Mouse (Mus musculus) G1E (cell line): Measurements from ENCODE around the gene Rec8. TPM values are rescaled to one million over a fixed set of nuclear protein-coding genes. Genes with fewer than 3 reads are reported as not detected.

Experiments
- ATAC-seq: 2 replicates; pipeline ENCODE4 v1.8.0; 2016; ENCODE audit warnings: mild to moderate bottlenecking; ENCODE audit not compliant: insufficient number of reproducible peaks, poor library complexity, low FRiP score, severe bottlenecking; ENCODE audit errors: extremely low read depth
- DNase-seq: peaks from one replicate; pipeline ENCODE4 v3.0.0; 2012; ENCODE audit warnings: low spot score
- H3K27me3 ChIP-seq: 2 replicates; pipeline ENCODE4 v1.6.1; 2012; ENCODE audit warnings: mild to moderate bottlenecking, low read length, inconsistent platforms; ENCODE audit not compliant: insufficient read depth
- H3K36me3 ChIP-seq: replicated peaks from 2 replicates; pipeline ENCODE3; 2012; ENCODE audit warnings: mild to moderate bottlenecking, inconsistent platforms
- H3K4me1 ChIP-seq: 2 replicates; pipeline ENCODE4 v1.6.1; 2012; ENCODE audit warnings: low read depth, low read length, inconsistent platforms, mixed read lengths; ENCODE audit not compliant: insufficient read depth
- H3K4me3 ChIP-seq: 2 replicates; pipeline ENCODE4 v1.5.1; 2012; ENCODE audit warnings: low read depth, mild to moderate bottlenecking, inconsistent platforms, low read length, moderate library complexity, mixed read lengths
- H3K9me3 ChIP-seq: replicated peaks from 2 replicates; pipeline ENCODE4 v1.6.1; 2012; ENCODE audit warnings: inconsistent platforms
- CTCF ChIP-seq: IDR thresholded peaks from 2 replicates; pipeline ENCODE4 v1.5.1; 2012; ENCODE audit warnings: low read depth, low read length, inconsistent platforms, mixed read lengths
- GATA1 ChIP-seq: IDR thresholded peaks from 2 replicates; pipeline ENCODE4 v1.6.1; 2012; ENCODE audit warnings: borderline replicate concordance, low read length, inconsistent platforms, mixed read lengths
- GATA2 ChIP-seq: IDR thresholded peaks from 2 replicates; pipeline ENCODE4 v1.6.1; 2012; ENCODE audit warnings: low read depth, low read length, inconsistent platforms, borderline replicate concordance
- POLR2AphosphoS5 ChIP-seq: IDR thresholded peaks from 2 replicates; pipeline ENCODE4 v1.6.1; 2012; ENCODE audit warnings: low read depth, low read length, inconsistent platforms; ENCODE audit not compliant: insufficient replicate concordance
- TAL1 ChIP-seq: conservative IDR thresholded peaks from 2 replicates; pipeline ENCODE4 v1.6.1; 2012; ENCODE audit warnings: low read depth, low read length, inconsistent platforms, mixed read lengths
- polyA plus RNA-seq: library from polyadenylated mRNA; stranded (reverse); fragments of >175 nt; gene quantifications from 2 replicates; pipeline ENCODE4 v1.2.3, GENCODE M21; 2012
- total RNA-seq, 2 experiments: library from RNA; stranded (forward) in 1 of 2; stranded (reverse) in 1 of 2; fragments of 200-1000 nt in 1 of 2; fragments of >200 nt in 1 of 2; fragmentation: Nextera tagmentation in 1 of 2; gene quantifications; 2 replicates each; pipeline ENCODE4 v1.2.3; 2014 to 2017

Gene Rec8
- total and polyA plus RNA-seq, 3 experiments = 89.9 to 144 (median 123) TPM

DNA sequence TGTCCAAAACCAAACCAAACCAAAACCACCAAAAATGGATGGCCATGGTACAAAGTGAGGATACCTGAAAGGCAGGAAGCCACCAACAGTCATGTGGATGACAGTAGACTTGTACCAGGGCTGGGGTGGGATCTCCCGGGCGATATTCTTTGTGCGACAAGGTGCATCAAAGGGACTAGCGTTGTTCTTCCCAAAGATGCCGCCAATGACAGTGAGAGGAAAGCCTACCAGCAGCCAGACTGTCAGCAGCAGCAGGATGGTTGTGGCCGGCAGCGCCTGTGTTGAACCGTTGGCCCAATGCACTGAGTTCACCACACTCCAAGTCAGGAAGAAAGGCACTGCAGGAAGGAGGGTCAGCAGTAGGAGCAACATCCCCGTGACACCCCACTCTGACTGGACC lies 20.0 kb downstream of the Rec8 start, which contains the start of gene Gm49378:
Gene Gm49378, minus strand, starts transcription at position 101 of the 400 bp plus-strand sequence.
- Histone ChIP-seq H3K27me3 (no peaks in the 10 kb centered on the region), H3K9me3 (no peaks in the 10 kb centered on the region), H3K4me1 (peaks cover 72% of the 10 kb centered on the region), H3K4me3 (no peak within 1 kb of the TSS), H3K36me3 (peaks cover 86% of the 10 kb centered on the region)
- ATAC-seq (no peak), DNase-seq (no peak)
- no peak for TF ChIP-seq TAL1
- no peak for TF ChIP-seq CTCF
- TF ChIP-seq GATA2 = no peak
- no peak for TF ChIP-seq POLR2AphosphoS5
- TF ChIP-seq GATA1 = no peak

DNA sequence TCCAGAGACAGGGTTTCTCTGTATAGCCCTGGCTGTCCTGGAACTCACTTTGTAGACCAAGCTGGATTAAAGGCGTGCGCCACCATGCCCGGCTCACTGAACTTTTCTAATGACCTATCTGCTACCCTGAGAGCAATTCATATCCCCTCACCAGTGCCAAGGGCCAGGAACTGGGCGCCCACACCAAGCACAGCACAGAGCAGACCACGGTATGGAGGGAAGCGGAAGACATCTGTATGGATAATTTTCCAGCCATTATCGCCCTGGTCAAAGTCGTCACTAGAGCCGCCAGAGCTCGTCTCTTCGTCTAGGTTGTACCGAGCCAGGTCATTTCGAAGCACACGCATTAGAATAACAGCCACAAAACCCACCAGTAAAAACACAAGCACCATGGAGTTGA lies 23.0 kb downstream of the Rec8 start:
- H3K4me1 ChIP-seq = peaks cover 61% of the 10 kb centered on the region

DNA sequence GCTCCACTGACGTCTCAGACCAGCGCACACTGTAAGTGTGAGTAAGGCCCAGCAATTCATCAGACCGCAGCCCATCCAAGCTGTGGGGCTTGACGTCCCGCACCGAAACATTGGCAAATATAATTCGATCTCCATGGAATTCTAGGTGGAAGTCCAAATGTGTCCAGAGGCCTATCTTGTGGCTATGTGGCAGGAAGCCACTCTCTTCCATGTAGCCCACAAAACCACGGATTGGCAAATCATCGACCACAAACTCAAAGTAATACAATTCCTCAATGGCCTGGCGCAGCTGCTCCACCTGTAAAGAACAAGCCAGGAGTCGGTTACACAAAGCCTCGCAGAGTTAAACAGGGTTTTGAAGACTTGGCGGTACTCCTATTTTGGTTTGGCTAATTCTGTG lies 23.5 kb downstream of the Rec8 start:
- Histone ChIP-seq H3K36me3 (peaks cover 76% of the 10 kb centered on the region), H3K4me3 (no peak overlapping the region), H3K27me3 (no peaks in the 10 kb centered on the region), H3K4me1 (peaks cover 62% of the 10 kb centered on the region), H3K9me3 (no peaks in the 10 kb centered on the region)
- TF ChIP-seq POLR2AphosphoS5 (no peak), TAL1 (no peak), GATA1 (no peak), GATA2 (no peak), CTCF (no peak)
- ATAC-seq = no peak
- DNase-seq = no peak

More for the DNA sequence above, 23.0 kb downstream of the Rec8 start:
- ATAC-seq (no peak), DNase-seq (no peak)
- no peak overlapping the region; the same call in 1 of the 2 replicates for H3K4me3 ChIP-seq
- no peaks in the 10 kb centered on the region for H3K27me3 ChIP-seq
- no peak for TF ChIP-seq POLR2AphosphoS5
- TF ChIP-seq CTCF = no peak
- no peak for TF ChIP-seq GATA2
- TF ChIP-seq TAL1 = no peak
- TF ChIP-seq GATA1 = no peak
- no peaks in the 10 kb centered on the region for H3K9me3 ChIP-seq
- H3K36me3 ChIP-seq = peaks cover 75% of the 10 kb centered on the region

DNA sequence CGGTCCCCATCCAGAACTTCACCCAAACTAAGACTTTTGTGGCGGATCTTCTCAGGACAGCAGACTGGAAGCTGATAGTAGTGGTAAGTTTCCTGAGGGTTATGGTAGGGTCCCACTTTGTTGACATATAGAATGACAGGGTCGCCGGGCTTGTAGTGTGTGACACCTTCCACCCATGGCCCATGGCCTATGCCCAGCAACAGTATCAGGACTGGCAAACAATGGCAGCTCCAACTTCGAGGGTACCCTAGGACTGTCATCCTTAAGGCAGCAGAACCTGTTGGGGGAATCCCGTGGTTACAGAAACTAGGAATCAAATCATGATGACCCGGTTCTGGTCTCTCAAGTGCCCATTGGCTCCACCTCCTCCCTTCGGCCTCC lies 24.8 kb downstream of the Rec8 start:
- Histone ChIP-seq H3K4me1 (peaks cover 71% of the 10 kb centered on the region), H3K27me3 (no peaks in the 10 kb centered on the region), H3K9me3 (no peaks in the 10 kb centered on the region), H3K36me3 (peaks cover 77% of the 10 kb centered on the region), H3K4me3 (peak overlapping the region; percentile 89)
- no peak for ATAC-seq
- DNase-seq = no peak
- TF ChIP-seq TAL1 (no peak), CTCF (no peak), GATA1 (no peak), POLR2AphosphoS5 (no peak), GATA2 (no peak)

DNA sequence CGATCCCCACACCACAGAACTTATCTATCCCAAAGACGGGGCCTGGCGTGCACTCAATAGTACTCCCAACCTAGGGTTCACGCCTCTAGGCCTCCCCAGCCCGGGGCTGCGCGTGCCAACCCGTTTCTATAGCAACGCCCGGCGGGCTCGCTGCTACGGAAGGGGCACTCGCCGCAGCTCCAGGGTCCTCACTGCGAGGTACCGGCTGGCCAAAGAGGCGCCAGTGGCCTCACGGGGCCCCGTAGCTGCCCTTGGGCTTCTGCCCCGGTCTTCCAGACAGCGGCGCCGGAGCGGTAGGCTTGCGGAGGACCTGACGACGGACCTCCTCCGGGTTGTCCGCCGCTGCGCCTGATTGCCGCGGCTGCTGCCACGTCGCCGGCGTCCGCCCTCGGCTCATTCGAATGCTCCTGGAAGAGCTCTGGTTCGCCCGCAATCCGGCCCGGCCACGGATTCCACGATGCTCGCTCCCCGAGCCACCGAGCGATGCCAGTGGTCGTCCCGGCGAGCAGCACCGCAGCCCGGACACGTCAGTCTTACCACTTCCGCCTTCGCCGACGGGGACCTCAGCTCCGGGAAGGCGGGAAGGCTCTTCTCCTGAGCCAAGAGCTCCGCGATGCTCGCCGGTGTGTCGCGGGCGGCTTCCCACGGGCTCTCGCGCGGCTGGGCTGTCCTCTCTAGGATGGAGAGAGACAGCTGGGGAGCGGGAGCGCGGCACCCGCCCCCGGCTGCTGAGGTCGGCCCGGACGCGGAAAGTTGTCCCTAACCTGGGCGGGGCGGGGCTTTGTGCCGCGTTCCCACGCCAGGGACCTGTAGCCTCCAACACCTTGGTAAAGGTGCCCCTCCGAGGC lies 25.4 kb downstream of the Rec8 start, which contains the start of gene Tm9sf1:
Gene Tm9sf1, minus strand, starts transcription at position 747 of the 848 bp plus-strand sequence.
- ATAC-seq = peak; percentile 37
- TF ChIP-seq POLR2AphosphoS5 = no peak
- no peak for TF ChIP-seq GATA1
- no peak for TF ChIP-seq TAL1
- no peak for TF ChIP-seq GATA2
- no peak for TF ChIP-seq CTCF
- peaks cover 67% of the 10 kb centered on the region for H3K4me1 ChIP-seq
- peak; percentile 86 for DNase-seq
- H3K36me3 ChIP-seq = peaks cover 73% of the 10 kb centered on the region
- no peaks in the 10 kb centered on the region for H3K9me3 ChIP-seq
- H3K27me3 ChIP-seq = no peaks in the 10 kb centered on the region
- peak within 1 kb of the TSS; percentile 89 for H3K4me3 ChIP-seq

DNA sequence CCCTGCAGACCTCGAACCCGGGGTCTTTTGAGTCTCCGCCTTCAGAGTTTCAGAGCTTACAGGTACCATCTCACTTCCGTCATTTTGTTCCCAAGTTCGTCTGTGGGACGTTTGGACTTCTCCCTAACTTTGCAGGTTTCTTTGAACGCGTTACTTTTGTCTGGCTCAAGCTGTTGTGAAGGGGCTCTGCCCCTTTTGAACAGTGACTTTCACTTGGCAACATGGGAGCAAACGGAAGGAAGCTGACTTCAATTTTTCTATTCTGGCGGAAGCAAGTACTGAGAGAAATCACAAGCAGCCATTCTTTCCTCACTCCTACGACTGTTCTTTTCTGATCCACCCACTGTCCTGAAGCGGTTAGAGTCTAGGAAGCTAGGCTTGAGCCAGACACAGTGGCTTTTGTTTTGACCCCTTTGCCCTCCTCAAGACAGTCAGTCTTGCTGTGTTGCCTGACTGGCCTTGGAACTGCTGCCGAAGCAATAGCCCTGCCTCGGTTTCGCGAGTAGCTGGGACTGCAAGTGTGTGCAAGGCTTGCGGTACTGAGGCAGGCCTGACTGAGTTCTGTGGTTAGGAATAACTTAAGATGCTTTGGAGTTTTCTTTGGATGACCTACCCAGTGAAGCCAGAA lies 26.5 kb downstream of the Rec8 start:
- TF ChIP-seq GATA1 = no peak
- TF ChIP-seq TAL1 = no peak
- TF ChIP-seq POLR2AphosphoS5 = no peak
- TF ChIP-seq GATA2 = no peak
- TF ChIP-seq CTCF = no peak
- Histone ChIP-seq H3K36me3 (peaks cover 66% of the 10 kb centered on the region), H3K27me3 (no peaks in the 10 kb centered on the region), H3K4me3 (peak overlapping the region; percentile 89), H3K4me1 (peaks cover 62% of the 10 kb centered on the region), H3K9me3 (no peaks in the 10 kb centered on the region)
- DNase-seq (no peak), ATAC-seq (no peak)
